Mouse (Mus musculus) cerebellum, adult (tissue): ENCODE data around the gene Slc5a10.
"Not testable (repeated sequence)": the region's sequence is repeated elsewhere in the genome, so short reads cannot be mapped to it uniquely, and the experiment has no call there.

Source experiments
- ATAC-seq: cut with Nextera tagmentation; 2 replicates; pipeline ENCODE4 v1.9.2; 2017; ENCODE audit warnings: mild to moderate bottlenecking, moderate library complexity, mixed read lengths; ENCODE audit not compliant: insufficient number of reproducible peaks, low FRiP score, low TSS enrichment

Slc5a10 gene

DNA sequence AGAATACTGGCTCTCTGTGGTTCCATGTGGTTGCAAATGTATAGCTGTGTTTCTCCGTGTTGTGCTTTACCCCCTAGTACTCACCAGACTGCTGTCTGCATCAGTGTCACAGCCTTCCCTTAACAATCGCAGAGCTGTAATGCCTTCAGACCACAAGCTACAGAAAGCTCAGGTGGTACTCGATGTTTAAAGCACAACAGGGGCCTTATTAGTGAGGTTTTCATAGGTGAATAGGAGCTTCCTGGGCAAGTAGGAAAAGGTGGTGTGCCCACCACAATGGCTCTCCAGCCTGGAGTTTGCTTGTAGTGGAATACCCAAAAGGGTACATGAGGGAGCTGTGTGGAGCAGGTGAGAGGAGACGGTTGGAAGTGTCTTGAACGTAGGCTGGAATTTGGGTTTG, 68.4 kb downstream of the Slc5a10 start:
- no peak for ATAC-seq

- ATAC-seq, result no peak
Measured at GRCm38 (mm10) chr11:61650470-61651265, 70.0 kb downstream of the Slc5a10 start.

- ATAC-seq, result no peak
Measured at GRCm38 (mm10) chr11:61649626-61650025, 71.0 kb downstream of the Slc5a10 start.

DNA sequence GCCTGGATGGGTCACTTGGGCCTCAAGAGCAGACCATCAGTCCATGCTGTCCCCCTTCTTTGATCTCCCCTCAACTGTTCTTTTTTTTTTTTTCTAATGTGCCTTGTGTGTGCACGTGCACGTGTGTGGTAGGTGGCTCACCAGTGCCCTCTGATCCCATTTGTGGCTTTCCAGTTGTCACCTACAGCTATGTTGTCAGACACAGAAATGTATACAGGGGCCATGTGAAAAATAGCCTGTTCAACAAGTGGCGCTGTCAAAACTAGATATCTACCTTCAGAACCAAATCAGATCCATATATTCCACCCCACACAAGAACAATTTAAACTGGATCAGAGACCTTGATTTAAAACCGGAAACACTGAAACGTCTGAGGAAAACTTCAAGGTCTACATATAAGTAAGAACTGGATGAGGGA, 71.5 kb downstream of the Slc5a10 start:
- no peak for ATAC-seq

GRCm38 (mm10) chr11:61648749-61649115, 71.9 kb downstream of the Slc5a10 start:
- no peak for ATAC-seq

DNA sequence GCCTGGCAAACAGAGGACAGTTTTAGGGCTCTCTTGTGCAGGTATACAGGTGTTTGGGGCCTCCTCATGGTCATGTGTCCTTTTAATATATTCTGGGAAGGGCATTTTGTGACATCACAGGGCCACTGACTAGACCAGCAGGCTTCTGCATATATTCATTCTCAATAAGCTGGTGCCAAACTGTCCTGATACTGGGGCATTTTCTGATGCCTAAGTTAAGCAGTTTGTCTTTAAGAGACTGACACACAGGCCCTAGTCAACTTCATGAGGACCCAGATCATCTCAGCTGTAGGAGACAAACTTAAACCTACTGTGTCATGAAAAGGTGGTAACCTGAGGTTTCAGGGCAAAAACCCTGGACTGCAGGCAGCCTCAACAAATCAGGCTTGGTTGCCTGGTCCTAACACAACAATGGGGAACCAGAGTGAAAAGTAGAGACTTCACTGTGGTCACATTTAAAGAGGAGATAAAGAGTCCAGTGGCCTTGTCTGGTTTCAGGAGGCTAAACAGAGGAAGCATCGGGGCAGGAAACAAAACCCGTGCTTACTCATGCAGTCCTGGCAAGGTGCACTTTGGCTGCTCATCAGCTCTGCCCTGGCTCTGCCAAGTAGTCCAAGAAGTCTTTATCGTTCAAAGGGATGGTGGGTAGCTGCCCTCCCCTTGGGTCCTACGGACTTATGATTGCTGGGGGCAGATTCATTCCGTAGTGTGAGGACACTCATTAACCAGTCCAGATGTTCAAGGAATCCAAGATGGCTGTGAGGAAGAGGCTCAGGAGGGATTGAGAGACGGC, 72.5 kb downstream of the Slc5a10 start:
- ATAC-seq, result no peak

GRCm38 (mm10) chr11:61647110-61647910, 73.3 kb downstream of the Slc5a10 start:
- no peak for ATAC-seq

DNA sequence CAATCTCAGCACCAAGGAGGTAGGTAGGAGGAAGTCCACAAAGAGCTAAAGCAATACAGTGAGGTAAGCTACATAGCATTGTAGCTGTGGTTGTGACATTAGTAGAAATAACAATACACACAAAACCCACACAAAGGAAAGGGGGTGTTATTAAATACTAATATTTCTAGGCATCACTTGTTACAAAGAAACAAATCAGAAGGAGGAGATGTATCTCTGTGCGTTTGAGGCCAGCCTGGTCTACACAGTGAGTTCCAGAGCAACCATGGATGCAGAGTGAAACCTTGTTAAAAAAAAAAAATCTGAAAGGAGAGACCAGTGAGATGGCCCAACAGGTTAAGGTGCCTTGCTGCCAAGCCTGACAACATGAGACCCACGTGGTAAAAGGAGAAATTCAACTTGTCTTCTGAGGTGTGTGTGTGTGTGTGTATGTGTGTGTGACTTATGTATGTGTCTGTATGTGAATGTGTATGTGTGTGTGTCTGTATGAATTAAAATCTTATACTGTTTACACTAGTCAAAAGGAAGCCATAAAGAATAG, 74.1 kb downstream of the Slc5a10 start:
- ATAC-seq, result no peak

GRCm38 (mm10) chr11:61645357-61645857, 75.2 kb downstream of the Slc5a10 start:
- ATAC-seq, result no peak

DNA sequence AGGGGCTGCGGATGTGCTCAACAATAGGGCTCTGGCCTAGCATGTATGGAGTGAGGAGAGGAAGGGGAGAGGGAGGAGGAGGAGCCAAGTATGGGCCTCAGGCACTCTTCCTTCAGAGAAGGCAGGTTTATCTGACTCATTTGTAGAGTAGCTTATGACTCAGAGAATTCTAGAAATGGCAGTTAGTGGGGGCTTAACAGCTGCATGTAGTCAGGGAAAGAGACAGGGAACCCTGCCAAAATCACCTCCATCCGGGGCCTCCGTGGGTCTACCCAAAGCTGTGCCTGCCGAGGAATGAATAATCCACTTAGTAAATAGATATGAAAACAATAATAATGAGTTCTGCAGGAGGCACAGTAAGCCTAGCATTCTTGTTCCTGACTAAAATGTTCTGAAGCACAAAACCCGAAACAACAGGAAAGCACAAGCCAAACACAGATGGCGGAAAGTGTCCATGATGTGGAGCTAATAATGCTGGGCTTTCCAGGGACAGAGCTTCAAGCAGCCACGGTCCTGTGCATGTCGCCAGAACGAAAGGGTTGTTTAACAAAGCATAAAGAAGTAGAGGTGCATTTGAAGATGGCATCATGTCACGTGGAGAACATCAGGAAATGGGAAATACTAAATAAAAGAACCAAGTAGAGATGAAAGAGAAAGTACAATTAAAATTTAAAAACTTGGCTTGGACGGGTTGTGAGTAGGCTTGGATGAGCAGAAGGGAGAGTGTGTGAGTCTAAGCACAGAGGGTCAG, 75.9 kb downstream of the Slc5a10 start:
- no peak for ATAC-seq

DNA sequence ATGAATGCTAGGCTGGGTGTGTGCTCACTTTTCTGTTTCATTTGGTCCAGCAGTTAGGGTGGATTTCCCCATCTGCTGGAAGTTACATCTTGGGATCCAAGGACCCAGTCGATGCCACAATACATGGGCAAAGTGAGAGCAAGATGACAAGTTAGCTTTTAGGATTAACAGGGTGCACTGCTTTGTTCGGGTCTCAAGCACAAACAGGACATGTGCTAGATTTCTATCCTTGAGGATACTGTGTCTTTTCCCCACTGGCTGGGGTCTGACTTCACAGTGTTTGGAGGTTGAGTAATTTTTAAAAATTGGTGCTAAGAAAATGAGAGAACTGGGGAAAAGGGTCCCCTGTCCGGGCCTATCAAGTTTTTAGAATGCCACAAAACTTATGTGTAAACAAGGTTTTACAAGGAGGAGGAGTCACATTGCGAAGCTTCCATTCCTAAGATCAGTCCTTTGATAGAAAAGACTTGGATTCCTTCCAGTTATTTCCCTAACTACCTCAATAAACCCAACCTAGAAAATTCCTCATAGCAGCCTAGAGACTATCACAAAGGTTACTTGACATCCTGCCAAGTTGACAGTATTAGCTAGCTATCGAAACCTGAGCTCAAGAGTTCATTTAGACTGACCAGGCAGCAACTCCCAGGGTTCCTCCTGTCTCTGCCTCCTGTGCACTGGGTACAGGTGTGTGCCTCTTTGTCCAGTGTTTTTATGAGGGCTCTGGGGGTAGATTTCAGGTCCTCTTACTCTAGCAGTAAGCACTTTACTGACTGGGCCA, 77.3 kb downstream of the Slc5a10 start:
- ATAC-seq, result no peak

- no peak for ATAC-seq
Measured at GRCm38 (mm10) chr11:61642106-61642505, 78.5 kb downstream of the Slc5a10 start.

GRCm38 (mm10) chr11:61640585-61640984, 80.0 kb downstream of the Slc5a10 start:
- not testable (repeated sequence) for ATAC-seq

DNA sequence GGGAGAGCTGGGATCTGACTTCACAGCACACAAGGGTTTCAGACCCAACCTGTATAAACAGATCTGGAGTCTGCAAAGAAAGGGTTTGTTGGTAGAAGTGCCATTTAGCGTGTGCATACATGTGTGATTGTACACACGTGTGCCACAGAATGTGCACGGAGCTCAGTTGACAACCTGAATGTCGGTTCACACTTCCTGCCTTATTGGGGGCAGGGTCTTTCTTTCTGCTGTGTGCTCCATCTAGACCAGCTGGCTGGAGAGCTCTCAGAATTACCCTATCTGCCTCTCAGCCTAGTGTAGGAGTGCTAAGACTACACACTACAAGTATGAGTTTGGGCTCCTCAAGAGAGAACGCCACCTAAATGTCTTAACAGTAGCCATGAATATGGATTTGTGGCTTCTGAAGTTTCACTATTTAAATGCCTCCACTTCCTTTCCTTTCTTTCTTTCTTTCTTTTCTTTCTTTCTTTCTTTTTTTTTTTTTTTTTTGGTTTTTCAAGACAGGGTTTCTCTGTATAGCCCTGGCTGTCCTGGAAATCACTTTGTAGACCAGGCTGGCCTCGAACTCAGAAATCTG, 80.9 kb downstream of the Slc5a10 start:
- ATAC-seq, result no peak

DNA sequence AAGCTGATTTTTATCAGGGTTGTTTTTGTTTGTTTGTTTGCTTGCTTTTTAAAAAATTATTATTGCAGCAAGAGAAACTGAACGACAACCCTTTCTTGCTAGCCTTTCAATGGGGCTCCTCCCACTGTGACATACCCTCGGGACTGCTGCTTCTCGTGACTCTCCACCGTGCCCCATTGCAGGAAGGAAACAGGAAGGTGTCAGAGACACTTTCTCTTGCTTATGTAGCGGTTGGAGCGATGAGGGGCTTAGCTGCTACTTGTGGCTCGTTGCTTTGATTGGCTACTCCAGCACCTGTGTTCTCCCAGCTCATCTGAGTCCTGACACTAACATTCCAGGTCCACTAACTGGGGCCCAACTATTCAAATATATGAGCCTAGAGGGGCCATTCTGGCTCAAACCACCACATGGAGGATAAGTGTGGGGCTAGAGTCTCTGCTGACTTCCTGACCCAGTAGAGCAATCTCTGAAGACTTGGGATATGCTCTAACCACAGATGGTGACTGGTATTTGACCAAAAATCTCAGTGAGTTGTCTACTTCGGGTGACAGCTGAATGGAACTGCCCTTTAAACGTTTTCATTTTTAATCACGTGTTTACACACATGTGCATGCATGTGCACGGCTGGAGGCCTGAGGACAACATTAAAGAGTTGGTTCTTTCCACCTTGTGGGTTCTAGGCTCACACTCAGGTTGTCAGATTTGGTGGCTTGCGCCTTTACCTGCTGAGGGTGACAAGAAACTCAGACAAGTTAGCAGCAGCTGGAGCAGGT, 81.7 kb downstream of the Slc5a10 start:
- ATAC-seq, result no peak

DNA sequence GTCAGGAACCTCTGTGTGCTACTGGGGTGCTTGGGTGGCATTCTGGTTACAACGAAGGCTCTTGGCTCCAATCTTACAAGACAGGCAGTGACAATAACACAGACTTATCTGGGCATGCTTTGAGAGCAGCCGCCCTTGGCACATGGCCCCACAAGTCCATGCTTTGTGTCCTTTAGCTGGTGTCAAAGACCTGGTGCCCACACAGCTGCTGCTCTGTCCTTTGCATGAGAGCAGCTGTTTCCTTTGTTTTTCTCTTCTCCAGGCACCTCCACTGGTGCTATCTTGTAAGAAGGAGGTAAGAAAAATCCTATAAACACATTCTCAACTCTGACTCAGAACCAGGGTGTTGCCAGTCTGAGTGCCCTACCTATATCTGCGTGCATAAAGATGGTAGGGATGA, 82.8 kb downstream of the Slc5a10 start:
- ATAC-seq, result no peak

- no peak for ATAC-seq
Measured at GRCm38 (mm10) chr11:61637413-61637812, 83.2 kb downstream of the Slc5a10 start.

DNA sequence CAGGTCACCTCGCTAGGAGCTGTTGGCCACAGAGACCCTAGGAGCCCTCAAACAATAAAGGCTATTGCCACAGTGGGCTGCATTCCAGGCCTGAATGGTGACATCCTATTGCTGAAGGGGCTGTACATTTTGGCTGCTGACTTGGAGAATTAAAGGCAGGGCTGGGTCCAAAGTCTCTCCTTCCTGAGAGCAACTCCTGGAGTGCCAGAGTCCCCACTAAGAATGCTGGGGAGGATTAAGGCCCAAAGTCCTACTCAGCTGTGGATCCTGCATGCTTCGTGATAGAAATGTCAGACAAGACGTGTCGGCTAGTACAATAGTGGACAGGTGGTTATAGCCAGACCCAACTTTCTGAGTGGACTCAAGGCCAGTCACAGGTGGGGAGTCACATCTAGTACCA, 84.3 kb downstream of the Slc5a10 start:
- ATAC-seq, result not testable (repeated sequence)
